Mouse (Mus musculus) E14TG2a.4 (cell line): ENCODE results near the gene Esyt2.

Source experiments
- H3K27me3 ChIP-seq: 2 replicates; pipeline ENCODE4 v1.6.1; 2014; ENCODE audit warnings: low read length, control low read depth; ENCODE audit not compliant: insufficient read depth
- H3K36me3 ChIP-seq: 2 replicates; pipeline ENCODE4 v1.6.1; 2014; ENCODE audit warnings: low read length, control low read depth; ENCODE audit not compliant: insufficient read depth
- H3K4me1 ChIP-seq: replicated peaks from 2 replicates; pipeline ENCODE4 v1.6.1; 2014; ENCODE audit warnings: low read depth, low read length, control low read depth
- H3K4me3 ChIP-seq: replicated peaks from 2 replicates; pipeline ENCODE4 v1.5.1; 2014; ENCODE audit warnings: mild to moderate bottlenecking, low read length
- H3K9me3 ChIP-seq: 2 replicates; pipeline ENCODE4 v1.6.1; 2014; ENCODE audit warnings: low read length, control low read depth
- CTCF ChIP-seq: conservative IDR thresholded peaks from 2 replicates; pipeline ENCODE4 v1.5.1; 2014; ENCODE audit warnings: low read length
- NANOG ChIP-seq: IDR thresholded peaks from 2 replicates; pipeline ENCODE4 v1.6.1; 2014; ENCODE audit warnings: borderline replicate concordance, low read length, mixed read lengths
- POU5F1 ChIP-seq: IDR thresholded peaks from 2 replicates; pipeline ENCODE4 v1.6.1; 2014; ENCODE audit warnings: low read length, borderline replicate concordance

The Esyt2 gene

GRCm38 (mm10) chr12:116255636-116256035 is 25.4 kb upstream of the Esyt2 start:
- no peaks in the 10 kb centered on the region for H3K4me1 ChIP-seq
- no peaks in the 10 kb centered on the region for H3K9me3 ChIP-seq
- TF ChIP-seq CTCF = no peak
- TF ChIP-seq NANOG = no peak
- no peak for TF ChIP-seq POU5F1
- H3K27me3 ChIP-seq = no peaks in the 10 kb centered on the region
- H3K36me3 ChIP-seq = no peaks in the 10 kb centered on the region
- no peak overlapping the region for H3K4me3 ChIP-seq

DNA sequence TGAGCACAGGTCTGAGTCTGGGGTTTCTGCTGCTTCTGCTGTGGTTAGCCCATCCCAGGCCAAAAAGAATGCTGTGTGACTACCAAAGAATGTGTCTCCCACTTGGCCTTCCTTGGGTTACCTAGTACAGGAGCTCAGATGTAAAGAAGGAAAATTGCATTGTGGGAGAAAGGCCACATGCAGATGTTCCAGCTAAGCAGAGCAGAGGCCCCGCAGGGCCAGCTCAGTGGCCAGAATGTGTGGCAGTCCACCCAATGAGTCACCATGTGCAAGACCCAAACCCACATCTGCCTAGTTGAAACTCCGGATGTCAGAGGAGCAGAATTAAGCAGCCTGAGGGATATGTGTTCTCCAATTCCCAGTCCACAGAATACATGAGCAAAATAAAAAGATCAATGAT is 22.7 kb upstream of the Esyt2 start:
- H3K4me1 ChIP-seq = peaks cover 4% of the 10 kb centered on the region; the same call in 1 of the 2 replicates
- TF ChIP-seq POU5F1 = no peak
- no peak for TF ChIP-seq CTCF
- TF ChIP-seq NANOG = no peak
- H3K9me3 ChIP-seq = no peaks in the 10 kb centered on the region
- H3K4me3 ChIP-seq = no peak overlapping the region
- H3K36me3 ChIP-seq = no peaks in the 10 kb centered on the region
- no peaks in the 10 kb centered on the region for H3K27me3 ChIP-seq

DNA sequence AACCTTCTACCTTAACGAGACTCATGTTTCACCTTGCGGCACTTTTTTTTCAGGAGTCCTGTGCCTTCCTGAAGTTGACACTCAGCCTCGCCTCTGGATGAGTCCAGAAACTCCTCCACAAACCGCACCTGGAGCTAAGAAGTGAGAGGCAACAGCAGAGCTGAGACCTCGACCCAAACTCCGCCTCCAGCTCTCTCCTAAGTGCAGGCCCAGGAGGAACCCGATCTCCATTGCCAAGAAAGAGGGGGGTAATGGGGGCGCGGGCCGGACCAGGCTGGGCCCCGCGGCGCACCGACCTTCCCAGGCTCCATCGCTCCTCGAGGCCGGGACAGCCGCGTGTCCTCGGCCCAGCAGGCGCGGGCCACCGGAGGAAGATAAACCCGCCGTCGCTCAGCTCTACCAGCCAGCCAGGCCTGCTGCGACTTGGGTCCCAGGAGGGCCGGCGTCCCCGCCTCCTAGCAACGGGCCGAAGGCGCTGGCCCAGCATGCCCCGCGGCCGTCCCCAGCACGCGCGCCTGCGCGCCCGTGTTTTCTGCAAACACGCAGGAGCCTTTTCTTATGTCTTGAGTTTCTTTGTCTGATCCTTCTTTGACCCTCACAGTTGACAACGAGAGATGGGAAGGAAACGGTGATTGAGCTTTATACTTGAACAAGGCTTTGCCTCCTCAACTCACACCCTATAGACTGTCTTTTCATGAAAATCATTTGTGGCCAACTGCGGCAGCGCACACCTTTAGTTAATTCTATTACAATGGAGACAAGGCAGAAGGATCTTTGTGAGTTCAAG is 18.2 kb upstream of the Esyt2 start, which contains the start of gene Wdr60:
Gene Wdr60 (minus strand): TSS at position 468 of the 787 bp plus-strand sequence.
- TF ChIP-seq POU5F1 (no peak), NANOG (no peak), CTCF (no peak)
- Histone ChIP-seq H3K4me3 (peak within 1 kb of the TSS; percentile 77), H3K4me1 (peaks cover 4% of the 10 kb centered on the region; the same call in 1 of the 2 replicates), H3K27me3 (peaks cover 13% of the 10 kb centered on the region), H3K36me3 (no peaks in the 10 kb centered on the region), H3K9me3 (no peaks in the 10 kb centered on the region)

DNA sequence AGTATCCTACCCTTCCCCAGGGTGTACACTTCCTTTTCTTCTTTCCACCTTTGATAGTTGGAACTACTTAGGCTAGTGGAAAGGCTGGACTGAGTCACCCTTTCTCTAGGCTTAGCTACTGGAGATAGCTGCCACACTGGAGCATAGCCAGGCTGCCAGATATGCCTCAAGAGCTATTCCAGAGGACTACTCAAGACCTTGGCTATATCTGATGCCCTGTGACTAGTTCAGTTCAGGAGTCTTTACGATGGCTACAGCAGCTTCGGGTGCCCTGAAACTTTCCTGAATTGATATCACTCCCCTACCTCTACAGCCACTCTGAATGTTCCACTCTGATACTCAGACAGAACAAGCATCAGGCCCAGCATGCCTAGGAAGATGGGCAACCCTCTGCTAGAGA is 16.2 kb upstream of the Esyt2 start:
- Histone ChIP-seq H3K4me1 (peaks cover 4% of the 10 kb centered on the region; the same call in 1 of the 2 replicates), H3K27me3 (peaks cover 13% of the 10 kb centered on the region), H3K9me3 (no peaks in the 10 kb centered on the region), H3K36me3 (no peaks in the 10 kb centered on the region), H3K4me3 (no peak overlapping the region)
- no peak for TF ChIP-seq NANOG
- TF ChIP-seq CTCF = no peak

GRCm38 (mm10) chr12:116265275-116265674 is 15.7 kb upstream of the Esyt2 start:
- H3K27me3 ChIP-seq = peaks cover 13% of the 10 kb centered on the region
- TF ChIP-seq POU5F1 (no peak), NANOG (no peak), CTCF (no peak)
- H3K9me3 ChIP-seq = no peaks in the 10 kb centered on the region
- H3K4me3 ChIP-seq = no peak overlapping the region
- H3K4me1 ChIP-seq = peaks cover 4% of the 10 kb centered on the region; the same call in 1 of the 2 replicates
- no peaks in the 10 kb centered on the region for H3K36me3 ChIP-seq

DNA sequence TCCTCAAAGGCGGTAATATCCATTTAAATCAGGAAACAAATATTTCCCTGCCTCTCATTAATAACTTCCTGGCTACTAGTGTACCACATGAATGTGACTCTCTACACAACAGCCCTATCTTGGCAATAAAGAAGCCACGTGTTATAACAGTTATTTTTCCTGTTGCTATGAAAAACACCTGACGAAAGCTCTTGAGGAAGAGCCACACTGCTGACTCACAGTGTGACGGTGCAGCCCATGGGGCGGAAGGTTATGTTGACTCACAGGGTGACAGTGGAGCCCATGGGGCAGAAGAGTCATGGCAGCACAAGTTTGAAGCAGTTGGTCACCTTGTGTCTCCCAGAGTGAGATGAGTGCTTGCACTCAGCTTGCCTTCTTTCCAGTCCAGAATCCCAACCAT is 11.5 kb upstream of the Esyt2 start:
- Histone ChIP-seq H3K27me3 (peaks cover 10% of the 10 kb centered on the region), H3K9me3 (no peaks in the 10 kb centered on the region), H3K4me1 (no peaks in the 10 kb centered on the region), H3K4me3 (no peak overlapping the region), H3K36me3 (no peaks in the 10 kb centered on the region)
- no peak for TF ChIP-seq POU5F1
- TF ChIP-seq CTCF = no peak
- no peak for TF ChIP-seq NANOG

DNA sequence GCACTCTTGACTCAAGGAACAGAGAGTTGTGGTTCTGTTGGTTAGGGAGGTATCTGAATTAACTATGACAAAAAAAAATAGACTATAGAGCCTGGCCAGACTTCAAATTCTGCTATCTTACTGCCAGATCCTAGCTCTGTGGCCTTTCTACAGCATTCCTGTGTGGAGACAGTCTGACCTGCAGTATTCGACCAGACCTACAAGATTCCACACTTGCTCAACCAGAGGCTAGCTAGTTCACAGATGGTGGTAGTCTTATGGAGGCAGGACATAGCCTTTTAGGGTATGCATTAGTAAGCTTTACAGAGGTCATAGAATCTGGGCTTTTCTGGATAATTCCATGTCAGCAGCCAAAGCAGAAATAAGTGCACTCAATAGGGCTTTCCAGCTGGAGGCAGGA is 10.5 kb upstream of the Esyt2 start:
- H3K9me3 ChIP-seq = no peaks in the 10 kb centered on the region
- H3K4me1 ChIP-seq = no peaks in the 10 kb centered on the region
- no peak for TF ChIP-seq NANOG
- no peak for TF ChIP-seq POU5F1
- TF ChIP-seq CTCF = no peak

DNA sequence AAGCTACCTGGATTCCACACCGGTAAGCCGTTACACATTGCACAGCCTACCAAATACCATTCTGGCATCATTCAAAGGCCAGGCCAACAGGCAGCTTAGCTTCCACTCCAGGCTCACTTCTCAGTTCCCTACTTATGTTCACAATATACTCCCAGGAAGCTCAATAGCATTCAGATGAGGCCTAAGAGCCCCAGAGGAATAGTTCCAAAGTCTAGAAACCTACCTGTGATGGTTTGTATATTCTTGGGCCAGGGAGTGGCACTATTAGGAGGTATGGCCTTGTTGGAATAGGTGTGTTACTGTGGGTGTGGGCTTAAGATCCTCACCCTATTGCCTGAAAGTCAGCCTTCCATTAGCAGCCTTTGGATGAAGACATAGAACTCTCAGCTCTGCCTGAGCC is 9.9 kb upstream of the Esyt2 start:
- Histone ChIP-seq H3K36me3 (no peaks in the 10 kb centered on the region), H3K27me3 (peaks cover 4% of the 10 kb centered on the region; the same call in 1 of the 2 replicates), H3K9me3 (no peaks in the 10 kb centered on the region), H3K4me1 (no peaks in the 10 kb centered on the region), H3K4me3 (no peak overlapping the region)
- TF ChIP-seq NANOG (no peak), POU5F1 (no peak), CTCF (no peak)

More for the DNA sequence above, 10.5 kb upstream of the Esyt2 start:
- Histone ChIP-seq H3K36me3 (no peaks in the 10 kb centered on the region), H3K4me3 (no peak overlapping the region), H3K27me3 (peaks cover 4% of the 10 kb centered on the region; the same call in 1 of the 2 replicates)
